In genomic region chr12:39715120-39715519, GRCm38 (mm10) we compare ENCODE assay signal across 16 mouse cellular contexts.
A peak's percentile ranks its signal among the peaks of the same experiment; 100 is the strongest.
DNase-seq lines count a peak whose midpoint lies in the region; ATAC-seq and TF ChIP-seq lines count a peak whose summit lies in the region.
"Had no signal": no experiment of that assay in that cellular context is flagged by ENCODE, and none has a peak within 500 bp of the region (broad histone marks: within the 10 kb centered on the region; RNA-seq: fewer than 3 reads in every experiment).

No protein-coding gene starts in this region.

- H3K9ac ChIP-seq in embryonic facial prominence, embryonic 11.5 days (replicated peaks; ENCODE audit: low read length), result no peak overlapping the region
- no peak overlapping the region for H3K9ac ChIP-seq in forebrain, postnatal 0 days
- no peak overlapping the region for H3K9ac ChIP-seq in stomach, postnatal 0 days (ENCODE audit: low read length)
- H3K9ac ChIP-seq: embryonic facial prominence, embryonic 12.5 days had no signal

- peak; percentile 13 for DNase-seq in embryonic facial prominence, embryonic 11.5 days (ENCODE audit: low spot score)
- DNase-seq in embryonic facial prominence, embryonic 10.5 days (ENCODE audit: low spot score), result no peak
- DNase-seq in forebrain, postnatal 0 days, result peak; percentile 54
- DNase-seq in midbrain, embryonic 10.5 days (ENCODE audit: low spot score), result peak; percentile 27
- DNase-seq in frontal cortex, postnatal 25 days (ENCODE audit: low spot score in 2 of 2), result no peak
- DNase-seq in stomach, postnatal 0 days (ENCODE audit: low spot score), result no peak
- no peak for DNase-seq in yolk sac, embryonic 10.5 days (ENCODE audit: low spot score)
- no peak for DNase-seq in T-cell, adult 2 months (ENCODE audit: low spot score)
- DNase-seq: adrenal gland, adult 8-10 months; kidney, postnatal 25 days; lung, adult 18-20 months; right cerebral cortex, adult 18-20 months; thymus, postnatal 4 days had no signal

- H3K9me3 ChIP-seq in embryonic facial prominence, embryonic 11.5 days (replicated peaks; ENCODE audit: control insufficient read depth, low read length), result no peaks in the 10 kb centered on the region
- H3K9me3 ChIP-seq in embryonic facial prominence, embryonic 10.5 days, result no peaks in the 10 kb centered on the region
- no peaks in the 10 kb centered on the region for H3K9me3 ChIP-seq in forebrain, postnatal 0 days (ENCODE audit: low read length)
- H3K9me3 ChIP-seq in midbrain, embryonic 10.5 days (replicated peaks), result no peaks in the 10 kb centered on the region
- H3K9me3 ChIP-seq in stomach, postnatal 0 days (ENCODE audit: control insufficient read depth, low read length), result no peaks in the 10 kb centered on the region
- H3K9me3 ChIP-seq: embryonic facial prominence, embryonic 12.5 days had no signal

- WGBS in embryonic facial prominence, embryonic 11.5 days, result 63% methylated on average over 4 of the region's 4 CpGs
- 62% methylated on average over 4 of the region's 4 CpGs for WGBS in embryonic facial prominence, embryonic 10.5 days
- WGBS in forebrain, postnatal 0 days, result 19% methylated on average over 4 of the region's 4 CpGs
- WGBS in midbrain, embryonic 10.5 days, result 40% methylated on average over 4 of the region's 4 CpGs
- WGBS in stomach, postnatal 0 days, result 40% methylated on average over 4 of the region's 4 CpGs

- no peak overlapping the region for H3K4me2 ChIP-seq in embryonic facial prominence, embryonic 11.5 days (ENCODE audit: low read depth, low read length)
- no peak overlapping the region for H3K4me2 ChIP-seq in forebrain, postnatal 0 days (ENCODE audit: low read depth)
- H3K4me2 ChIP-seq in stomach, postnatal 0 days (replicated peaks; ENCODE audit: low read depth), result no peak overlapping the region
- H3K4me2 ChIP-seq: embryonic facial prominence, embryonic 12.5 days had no signal

- no peak for TF ChIP-seq CTCF in forebrain, postnatal 0 days (IDR thresholded peaks at IDR 0.05; ENCODE audit: low read depth)
- no peak for TF ChIP-seq CTCF in stomach, postnatal 0 days (IDR thresholded peaks at IDR 0.05; ENCODE audit: low read depth)

- no peak overlapping the region for H3K27ac ChIP-seq in embryonic facial prominence, embryonic 11.5 days (replicated peaks; ENCODE audit: low read depth, low read length)
- H3K27ac ChIP-seq in embryonic facial prominence, embryonic 10.5 days (replicated peaks), result no peak overlapping the region
- H3K27ac ChIP-seq in forebrain, postnatal 0 days (ENCODE audit: low read depth, low read length), result no peak overlapping the region
- H3K27ac ChIP-seq in midbrain, embryonic 10.5 days (replicated peaks), result peak overlapping the region; percentile 57; the same call in 1 of the 2 replicates
- no peak overlapping the region for H3K27ac ChIP-seq in stomach, postnatal 0 days (replicated peaks)
- H3K27ac ChIP-seq: embryonic facial prominence, embryonic 12.5 days; macrophage had no signal

- no peaks in the 10 kb centered on the region for H3K27me3 ChIP-seq in embryonic facial prominence, embryonic 11.5 days (ENCODE audit: control insufficient read depth, insufficient read depth, low read length)
- no peaks in the 10 kb centered on the region for H3K27me3 ChIP-seq in embryonic facial prominence, embryonic 10.5 days (replicated peaks; ENCODE audit: low read depth, poor library complexity, severe bottlenecking)
- no peaks in the 10 kb centered on the region for H3K27me3 ChIP-seq in forebrain, postnatal 0 days (ENCODE audit: insufficient read depth, low read length)
- H3K27me3 ChIP-seq in midbrain, embryonic 10.5 days (ENCODE audit: low read depth, poor library complexity, severe bottlenecking), result no peaks in the 10 kb centered on the region
- no peaks in the 10 kb centered on the region for H3K27me3 ChIP-seq in stomach, postnatal 0 days (ENCODE audit: control insufficient read depth, insufficient read depth, low read length)
- H3K27me3 ChIP-seq: embryonic facial prominence, embryonic 12.5 days had no signal

- H3K4me3 ChIP-seq in embryonic facial prominence, embryonic 11.5 days (ENCODE audit: low read depth, low read length), result no peak overlapping the region
- H3K4me3 ChIP-seq in embryonic facial prominence, embryonic 10.5 days, result no peak overlapping the region
- H3K4me3 ChIP-seq in forebrain, postnatal 0 days (ENCODE audit: low read depth, low read length), result no peak overlapping the region
- H3K4me3 ChIP-seq in midbrain, embryonic 10.5 days, result no peak overlapping the region
- no peak overlapping the region for H3K4me3 ChIP-seq in stomach, postnatal 0 days (ENCODE audit: low read depth, low read length)
- H3K4me3 ChIP-seq: embryonic facial prominence, embryonic 12.5 days had no signal

- no peak for TF ChIP-seq EP300 in stomach, postnatal 0 days (optimal IDR thresholded peaks at IDR 0.05)

- no peak for ATAC-seq in embryonic facial prominence, embryonic 11.5 days (replicated peaks; ENCODE audit: insufficient number of reproducible peaks, low FRiP score, low TSS enrichment, low read depth)
- ATAC-seq in forebrain, postnatal 0 days, result peak; percentile 54
- ATAC-seq in stomach, postnatal 0 days (ENCODE audit: low FRiP score, low TSS enrichment), result no peak
- ATAC-seq: intestine, embryonic 16.5 days had no signal

- H3K4me1 ChIP-seq in embryonic facial prominence, embryonic 11.5 days (ENCODE audit: control insufficient read depth, insufficient read depth, low read length), result no peaks in the 10 kb centered on the region
- H3K4me1 ChIP-seq in embryonic facial prominence, embryonic 10.5 days, result no peaks in the 10 kb centered on the region
- peaks cover 6% of the 10 kb centered on the region; the same call in 1 of the 2 replicates for H3K4me1 ChIP-seq in forebrain, postnatal 0 days (ENCODE audit: insufficient read depth)
- peaks cover 21% of the 10 kb centered on the region for H3K4me1 ChIP-seq in midbrain, embryonic 10.5 days
- H3K4me1 ChIP-seq in stomach, postnatal 0 days (replicated peaks; ENCODE audit: control insufficient read depth, insufficient read depth), result no peaks in the 10 kb centered on the region
- H3K4me1 ChIP-seq: embryonic facial prominence, embryonic 12.5 days had no signal

- no peaks in the 10 kb centered on the region for H3K36me3 ChIP-seq in embryonic facial prominence, embryonic 11.5 days (replicated peaks; ENCODE audit: control insufficient read depth, insufficient read depth, low read depth, low read length)
- H3K36me3 ChIP-seq in embryonic facial prominence, embryonic 10.5 days (replicated peaks), result no peaks in the 10 kb centered on the region
- H3K36me3 ChIP-seq in forebrain, postnatal 0 days (ENCODE audit: insufficient read depth), result no peaks in the 10 kb centered on the region
- no peaks in the 10 kb centered on the region for H3K36me3 ChIP-seq in midbrain, embryonic 10.5 days
- no peaks in the 10 kb centered on the region for H3K36me3 ChIP-seq in stomach, postnatal 0 days (ENCODE audit: control insufficient read depth, insufficient read depth, low read length)
- H3K36me3 ChIP-seq: embryonic facial prominence, embryonic 12.5 days had no signal

Comparison
In these comparisons a context has a peak if more than half of its experiments do, and no peak if none do; other contexts are left out.
1. DNase-seq: peak in embryonic facial prominence, embryonic 11.5 days (single experiment), forebrain, postnatal 0 days (single experiment) and midbrain, embryonic 10.5 days (single experiment); none in embryonic facial prominence, embryonic 10.5 days (single experiment), frontal cortex, postnatal 25 days (0 of 2), stomach, postnatal 0 days (single experiment), yolk sac, embryonic 10.5 days (single experiment) and T-cell, adult 2 months (single experiment).